Mouse (Mus musculus): ENCODE data around the gene Ltbp4.

- no peak for TF ChIP-seq CTCF (IDR thresholded peaks at IDR 0.05; ENCODE audit: low read depth)
- TF ChIP-seq EP300 (optimal IDR thresholded peaks at IDR 0.05), result no peak
These were observed 9.3 kb downstream of the Ltbp4 start for GRCm38 (mm10) chr7:27328161-27328560.
